Mouse (Mus musculus): ENCODE results near the gene Zfp715. TPM values are rescaled to one million over a fixed set of nuclear protein-coding genes. Genes with fewer than 3 reads are reported as not detected.
"Not testable (repeated sequence)": the region's sequence is repeated elsewhere in the genome, so short reads cannot be mapped to it uniquely, and the experiment has no call there.

The Zfp715 gene
- 15.5 and 16.1 TPM in 2 replicates for polyA plus RNA-seq (2016; fragmentation: Nextera tagmentation; extraction: Ambion mirVana)

DNA sequence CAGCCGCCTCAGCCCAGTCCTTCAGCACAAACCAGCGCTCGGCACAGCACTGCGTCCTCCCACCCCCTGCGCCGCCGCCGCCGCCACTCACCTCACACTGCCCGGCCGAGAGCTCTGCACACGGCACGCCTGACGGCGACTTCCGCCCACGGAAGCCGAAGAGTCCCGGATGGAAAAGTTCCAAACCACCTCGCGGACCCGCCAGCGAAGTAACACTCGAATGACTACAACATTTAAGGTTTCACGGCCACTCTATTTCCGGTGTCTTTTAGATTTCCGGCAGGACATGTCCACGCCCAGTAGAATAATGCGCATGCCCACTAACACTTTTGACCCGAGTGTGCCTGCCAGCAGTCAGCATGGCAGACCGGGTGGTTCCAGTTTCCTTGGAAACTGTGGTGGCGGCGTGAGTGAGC lies at the start of gene Zfp715:
Gene Zfp715 (minus strand): TSS at position 282 of the 416 bp plus-strand sequence.
- no peaks in the 10 kb centered on the region for H3K27me3 ChIP-seq
- peaks cover 8% of the 10 kb centered on the region; the same call in 1 of the 2 replicates for H3K4me1 ChIP-seq
- peak within 1 kb of the TSS; percentile 79 for H3K9ac ChIP-seq
- under 1% methylated on average over 33 of the region's 33 CpGs for WGBS
- peaks cover 12% of the 10 kb centered on the region; the same call in 1 of the 2 replicates for H3K36me3 ChIP-seq
- peak; percentile 94 for ATAC-seq (ENCODE audit: insufficient number of reproducible peaks, insufficient read depth, low FRiP score, low TSS enrichment)
- no peaks in the 10 kb centered on the region for H3K9me3 ChIP-seq
- H3K4me2 ChIP-seq (replicated peaks): peak within 1 kb of the TSS; percentile 71
- H3K4me3 ChIP-seq: peak within 1 kb of the TSS; percentile 79
- H3K27ac ChIP-seq: peak within 1 kb of the TSS; percentile 80

DNA sequence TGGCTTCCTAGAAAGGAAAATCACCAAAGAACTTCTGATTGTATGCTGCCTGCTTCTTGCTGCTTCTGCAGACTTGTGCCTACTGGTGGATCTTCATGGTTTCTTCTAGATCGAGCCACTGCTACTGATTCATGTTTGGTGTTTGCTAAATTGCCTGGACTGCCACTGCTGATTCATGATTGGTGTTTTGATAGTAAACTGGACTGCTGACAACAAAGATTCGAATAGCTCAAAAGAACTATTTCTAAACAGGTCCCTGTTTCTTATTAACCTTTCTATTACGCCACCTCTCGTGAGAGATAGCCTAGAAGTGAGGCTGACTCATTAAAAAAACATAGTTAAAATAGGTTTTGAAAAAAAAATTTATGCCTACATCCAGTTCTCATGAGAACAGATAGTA lies 48.9 kb upstream of the Zfp715 start:
- Histone ChIP-seq H3K27ac (no peak overlapping the region), H3K36me3 (no peaks in the 10 kb centered on the region), H3K4me3 (no peak overlapping the region), H3K9ac (no peak overlapping the region), H3K4me1 (no peaks in the 10 kb centered on the region), H3K9me3 (no peaks in the 10 kb centered on the region), H3K27me3 (no peaks in the 10 kb centered on the region), H3K4me2 (replicated peaks) (no peak overlapping the region)
- ATAC-seq (ENCODE audit: insufficient number of reproducible peaks, insufficient read depth, low FRiP score, low TSS enrichment): no peak
- 65% methylated on average over 4 of the region's 4 CpGs for WGBS

GRCm38 (mm10) chr7:43361442-43361841 lies 48.3 kb upstream of the Zfp715 start:
- H3K4me3 ChIP-seq: no peak overlapping the region
- H3K36me3 ChIP-seq: no peaks in the 10 kb centered on the region
- no peaks in the 10 kb centered on the region for H3K4me1 ChIP-seq
- H3K9me3 ChIP-seq: no peaks in the 10 kb centered on the region
- no peaks in the 10 kb centered on the region for H3K27me3 ChIP-seq
- no peak overlapping the region for H3K9ac ChIP-seq
- H3K27ac ChIP-seq: no peak overlapping the region
- whole genome bisulfite sequencing: 90% methylated on average over 1 of the region's 1 CpGs
- no peak for ATAC-seq (ENCODE audit: insufficient number of reproducible peaks, insufficient read depth, low FRiP score, low TSS enrichment)
- H3K4me2 ChIP-seq (replicated peaks): no peak overlapping the region

GRCm38 (mm10) chr7:43358556-43358955 lies 45.5 kb upstream of the Zfp715 start:
- 85% methylated on average over 3 of the region's 3 CpGs for WGBS
- no peak overlapping the region for H3K4me3 ChIP-seq
- H3K36me3 ChIP-seq: no peaks in the 10 kb centered on the region
- no peak overlapping the region for H3K4me2 ChIP-seq (replicated peaks)
- no peak for ATAC-seq (ENCODE audit: insufficient number of reproducible peaks, insufficient read depth, low FRiP score, low TSS enrichment)
- no peaks in the 10 kb centered on the region; the same call in 1 of the 2 replicates for H3K4me1 ChIP-seq
- no peak overlapping the region for H3K9ac ChIP-seq
- H3K27ac ChIP-seq: no peak overlapping the region
- no peaks in the 10 kb centered on the region for H3K9me3 ChIP-seq
- no peaks in the 10 kb centered on the region for H3K27me3 ChIP-seq

- Histone ChIP-seq H3K27me3 (no peaks in the 10 kb centered on the region), H3K9me3 (no peaks in the 10 kb centered on the region), H3K27ac (no peak overlapping the region), H3K9ac (no peak overlapping the region), H3K4me3 (no peak overlapping the region), H3K4me1 (no peaks in the 10 kb centered on the region; the same call in 1 of the 2 replicates), H3K4me2 (replicated peaks) (peak overlapping the region; percentile 16), H3K36me3 (no peaks in the 10 kb centered on the region)
- 7% methylated on average over 12 of the region's 12 CpGs for WGBS
- peak; percentile 47; the same call in 1 of the 2 replicates for ATAC-seq (ENCODE audit: insufficient number of reproducible peaks, insufficient read depth, low FRiP score, low TSS enrichment)
These were observed 42.1 kb upstream of the Zfp715 start for GRCm38 (mm10) chr7:43354893-43355835.

GRCm38 (mm10) chr7:43353758-43354157 lies 40.7 kb upstream of the Zfp715 start:
- Histone ChIP-seq H3K36me3 (no peaks in the 10 kb centered on the region), H3K4me2 (replicated peaks) (no peak overlapping the region), H3K9ac (no peak overlapping the region), H3K27ac (no peak overlapping the region), H3K9me3 (no peaks in the 10 kb centered on the region), H3K4me1 (no peaks in the 10 kb centered on the region; the same call in 1 of the 2 replicates), H3K4me3 (no peak overlapping the region), H3K27me3 (no peaks in the 10 kb centered on the region)
- no peak for ATAC-seq (ENCODE audit: insufficient number of reproducible peaks, insufficient read depth, low FRiP score, low TSS enrichment)
- 83% methylated on average over 4 of the region's 4 CpGs for WGBS

DNA sequence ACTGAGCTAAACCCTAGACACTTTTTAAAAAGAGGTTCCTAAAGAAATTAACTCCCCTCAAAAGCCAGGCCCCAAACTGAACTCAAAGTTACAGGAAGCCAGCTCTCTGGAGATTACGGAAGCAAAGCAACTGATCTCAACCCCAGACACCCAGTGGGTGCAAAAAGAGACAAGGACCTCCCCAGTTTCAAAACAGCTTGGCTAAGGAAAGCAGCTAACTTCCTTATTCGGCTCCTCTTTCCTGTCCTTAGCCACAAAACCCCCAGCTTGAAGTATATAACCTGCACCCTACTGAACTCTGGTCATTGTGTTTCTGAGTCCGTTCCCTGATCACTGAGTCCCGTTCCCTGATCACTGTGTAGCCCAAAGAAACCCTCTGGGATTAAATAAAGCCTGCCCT lies 40.0 kb upstream of the Zfp715 start:
- H3K27ac ChIP-seq: no peak overlapping the region
- no peaks in the 10 kb centered on the region for H3K27me3 ChIP-seq
- H3K4me3 ChIP-seq: no peak overlapping the region
- no peaks in the 10 kb centered on the region for H3K36me3 ChIP-seq
- no peaks in the 10 kb centered on the region; the same call in 1 of the 2 replicates for H3K4me1 ChIP-seq
- no peaks in the 10 kb centered on the region for H3K9me3 ChIP-seq
- no peak overlapping the region for H3K9ac ChIP-seq
- no peak overlapping the region for H3K4me2 ChIP-seq (replicated peaks)
- ATAC-seq (ENCODE audit: insufficient number of reproducible peaks, insufficient read depth, low FRiP score, low TSS enrichment): no peak
- WGBS: 62% methylated on average over 4 of the region's 4 CpGs

GRCm38 (mm10) chr7:43351154-43351553 lies 38.1 kb upstream of the Zfp715 start, which contains the start of gene Siglecf:
Siglecf (plus strand) TSS chr7:43351341.
- Histone ChIP-seq H3K4me3 (no peak within 1 kb of the TSS), H3K27me3 (no peaks in the 10 kb centered on the region), H3K4me1 (no peaks in the 10 kb centered on the region; the same call in 1 of the 2 replicates), H3K9ac (no peak within 1 kb of the TSS), H3K9me3 (no peaks in the 10 kb centered on the region), H3K4me2 (replicated peaks) (no peak within 1 kb of the TSS), H3K27ac (no peak within 1 kb of the TSS), H3K36me3 (no peaks in the 10 kb centered on the region)
- no peak for ATAC-seq (ENCODE audit: insufficient number of reproducible peaks, insufficient read depth, low FRiP score, low TSS enrichment)
- 75% methylated on average over 3 of the region's 3 CpGs for WGBS

DNA sequence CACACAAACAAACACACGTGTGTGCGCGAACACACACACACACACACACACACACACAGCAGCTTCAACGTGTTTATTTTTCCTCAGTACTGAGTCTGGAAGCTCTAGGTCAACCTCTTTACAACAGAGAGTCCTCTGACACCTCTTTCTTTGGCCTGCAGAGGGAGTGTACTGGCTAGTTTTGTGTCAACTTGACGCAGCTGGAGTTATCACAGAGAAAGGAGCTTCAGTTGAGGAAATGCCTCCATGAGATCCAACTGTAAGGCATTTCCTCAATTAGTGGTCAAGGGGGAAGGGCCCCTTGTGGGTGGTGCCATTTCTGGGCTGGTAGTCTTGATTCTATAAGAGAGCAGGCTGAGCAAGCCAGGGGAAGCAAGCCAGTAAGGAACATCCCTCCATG lies 36.5 kb upstream of the Zfp715 start:
- not testable (repeated sequence) for H3K4me3 ChIP-seq; H3K36me3 ChIP-seq; H3K27ac ChIP-seq; H3K4me1 ChIP-seq; ATAC-seq (ENCODE audit: insufficient number of reproducible peaks, insufficient read depth, low FRiP score, low TSS enrichment); H3K9me3 ChIP-seq; H3K9ac ChIP-seq; H3K4me2 ChIP-seq (replicated peaks); H3K27me3 ChIP-seq
- 74% methylated on average over 5 of the region's 5 CpGs for whole genome bisulfite sequencing

DNA sequence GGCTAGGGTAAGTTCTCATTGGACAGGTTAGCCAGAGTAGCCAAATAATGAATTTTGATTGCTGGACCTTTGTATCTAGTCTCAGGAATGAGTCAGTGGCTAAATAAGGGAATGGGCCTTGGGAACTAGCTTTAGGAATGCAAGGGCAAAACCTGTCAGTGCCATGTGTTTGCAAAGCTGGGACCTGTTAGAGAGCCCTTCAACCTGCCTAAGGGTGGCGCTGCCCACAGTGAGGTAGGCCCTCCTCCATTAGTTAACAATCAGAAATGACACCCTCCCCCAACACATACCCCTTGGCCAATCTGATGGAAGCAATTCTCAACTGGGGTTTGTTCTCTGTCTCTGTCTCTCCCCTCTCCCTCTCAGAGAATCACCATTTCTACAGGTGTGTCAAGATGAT lies 33.5 kb upstream of the Zfp715 start:
- ATAC-seq (ENCODE audit: insufficient number of reproducible peaks, insufficient read depth, low FRiP score, low TSS enrichment): no peak
- H3K4me2 ChIP-seq (replicated peaks): no peak overlapping the region
- WGBS: 55% methylated on average over 1 of the region's 1 CpGs
- H3K4me1 ChIP-seq: no peaks in the 10 kb centered on the region
- no peak overlapping the region for H3K9ac ChIP-seq
- H3K9me3 ChIP-seq: no peaks in the 10 kb centered on the region
- no peak overlapping the region for H3K4me3 ChIP-seq
- H3K36me3 ChIP-seq: no peaks in the 10 kb centered on the region
- no peaks in the 10 kb centered on the region for H3K27me3 ChIP-seq
- H3K27ac ChIP-seq: no peak overlapping the region

DNA sequence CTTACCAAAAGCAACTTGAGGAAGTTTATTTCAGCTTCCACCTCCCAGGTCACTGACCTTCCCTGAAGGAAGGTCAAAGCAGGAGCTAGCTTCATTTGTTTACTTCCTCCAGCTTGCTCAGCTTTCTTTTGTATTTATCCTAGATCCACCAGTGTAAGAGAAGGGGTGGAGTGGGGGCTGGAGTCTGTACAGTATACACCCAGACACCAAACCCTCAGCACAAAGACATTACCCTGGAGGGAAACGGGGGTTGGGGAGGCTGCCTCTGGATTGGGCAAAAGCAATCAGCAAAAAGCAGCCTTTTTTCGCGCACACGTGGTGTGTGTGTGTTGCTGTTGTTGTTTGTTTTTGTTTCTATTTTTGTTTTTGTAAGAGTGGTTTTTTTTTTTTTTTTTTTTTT lies 33.1 kb upstream of the Zfp715 start:
- H3K4me2 ChIP-seq (replicated peaks): no peak overlapping the region
- H3K9me3 ChIP-seq: no peaks in the 10 kb centered on the region
- no peak for ATAC-seq (ENCODE audit: insufficient number of reproducible peaks, insufficient read depth, low FRiP score, low TSS enrichment)
- no peak overlapping the region for H3K27ac ChIP-seq
- no peaks in the 10 kb centered on the region for H3K4me1 ChIP-seq
- H3K4me3 ChIP-seq: no peak overlapping the region
- H3K27me3 ChIP-seq: no peaks in the 10 kb centered on the region
- H3K36me3 ChIP-seq: no peaks in the 10 kb centered on the region
- WGBS: 27% methylated on average over 4 of the region's 4 CpGs
- H3K9ac ChIP-seq: no peak overlapping the region

DNA sequence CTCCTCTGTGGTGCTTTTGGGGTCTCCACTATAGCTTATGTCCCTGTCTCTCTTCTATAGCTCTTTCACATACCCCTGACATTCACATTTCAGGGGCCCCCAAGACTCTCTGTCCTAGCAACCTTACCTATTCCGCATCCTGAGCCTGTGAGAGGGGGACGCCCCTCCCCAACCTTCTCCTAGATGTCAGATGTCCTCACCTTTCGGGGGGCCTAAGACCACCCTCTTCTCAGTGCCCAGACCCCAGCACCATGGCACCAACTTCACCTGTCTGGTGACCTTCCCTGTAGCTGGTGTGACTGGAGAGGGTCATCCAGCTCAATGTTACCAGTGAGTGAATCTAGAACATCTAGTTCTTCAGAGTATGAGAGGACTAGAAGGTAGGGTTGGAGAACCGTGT lies 31.4 kb upstream of the Zfp715 start:
- H3K27me3 ChIP-seq: no peaks in the 10 kb centered on the region
- H3K4me1 ChIP-seq: no peaks in the 10 kb centered on the region
- no peak overlapping the region for H3K27ac ChIP-seq
- no peak for ATAC-seq (ENCODE audit: insufficient number of reproducible peaks, insufficient read depth, low FRiP score, low TSS enrichment)
- H3K4me3 ChIP-seq: no peak overlapping the region
- H3K9ac ChIP-seq: no peak overlapping the region
- 82% methylated on average over 4 of the region's 4 CpGs for WGBS
- no peaks in the 10 kb centered on the region for H3K36me3 ChIP-seq
- no peaks in the 10 kb centered on the region for H3K9me3 ChIP-seq
- H3K4me2 ChIP-seq (replicated peaks): no peak overlapping the region
